Mouse (Mus musculus) midbrain, embryonic 11.5 days (tissue): ENCODE results near the gene Pglyrp2. TPM values are rescaled to one million over a fixed set of nuclear protein-coding genes. Genes with fewer than 3 reads are reported as not detected.

Experiments used
- ATAC-seq: fragments of 200-750 bp; cut with Nextera tagmentation; 2 replicates; pipeline ENCODE4 v1.8.0; 2017; ENCODE audit warnings: moderate TSS enrichment, moderate library complexity; ENCODE audit not compliant: low FRiP score
- DNase-seq: peaks from one replicate; pipeline ENCODE4 v3.0.0; 2015; ENCODE audit warnings: low spot score; ENCODE audit errors: missing footprints
- H3K27ac ChIP-seq: fragments of 300-500 bp; sonication (generic); 2 replicates; pipeline ENCODE4 v1.5.1; 2014; ENCODE audit warnings: low read depth, low read length
- H3K27me3 ChIP-seq: fragments of 300-500 bp; sonication (generic); 2 replicates; pipeline ENCODE4 v1.6.1; 2014; ENCODE audit warnings: mild to moderate bottlenecking, low read length, moderate library complexity, mixed read lengths; ENCODE audit not compliant: control insufficient read depth, insufficient read depth
- H3K36me3 ChIP-seq: fragments of 300-500 bp; sonication (generic); 2 replicates; pipeline ENCODE4 v1.6.1; 2014; ENCODE audit warnings: mild to moderate bottlenecking, low read length, moderate library complexity, mixed read lengths; ENCODE audit not compliant: control insufficient read depth, insufficient read depth
- H3K4me1 ChIP-seq: fragments of 300-500 bp; sonication (generic); 2 replicates; pipeline ENCODE4 v1.6.1; 2014; ENCODE audit warnings: low read length; ENCODE audit not compliant: control insufficient read depth, insufficient read depth
- H3K4me2 ChIP-seq: fragments of 300-500 bp; sonication (generic); 2 replicates; pipeline ENCODE4 v1.6.1; 2014; ENCODE audit warnings: mild to moderate bottlenecking, moderate library complexity
- H3K4me3 ChIP-seq: fragments of 300-500 bp; sonication (generic); 2 replicates; pipeline ENCODE4 v1.5.1; 2014; ENCODE audit warnings: low read depth, low read length
- H3K9ac ChIP-seq: fragments of 300-500 bp; sonication (generic); 2 replicates; pipeline ENCODE4 v1.6.1; 2014; ENCODE audit warnings: low read length
- H3K9me3 ChIP-seq: fragments of 300-500 bp; sonication (generic); 2 replicates; pipeline ENCODE4 v1.6.1; 2016; ENCODE audit warnings: low read length; ENCODE audit not compliant: control insufficient read depth
- WGBS: fragments of 180-500 bp; shearing (Covaris S2); extraction: QIAGEN DNeasy Blood & Tissue Kit; methylation state at CpG from one replicate; pipeline ENCODE4 v1.1.7; 2014; 5-methylcytosine and 5-hydroxymethylcytosine counted together
- polyA plus RNA-seq: library from polyadenylated mRNA; unstranded; fragments of >200 nt; fragmentation: Nextera tagmentation; extraction: Ambion mirVana; gene quantifications from 2 replicates; pipeline ENCODE4 v1.2.1, GENCODE M21; 2014

Pglyrp2 gene
- polyA plus RNA-seq, 1 experiment from 2014 or later: not detected

DNA sequence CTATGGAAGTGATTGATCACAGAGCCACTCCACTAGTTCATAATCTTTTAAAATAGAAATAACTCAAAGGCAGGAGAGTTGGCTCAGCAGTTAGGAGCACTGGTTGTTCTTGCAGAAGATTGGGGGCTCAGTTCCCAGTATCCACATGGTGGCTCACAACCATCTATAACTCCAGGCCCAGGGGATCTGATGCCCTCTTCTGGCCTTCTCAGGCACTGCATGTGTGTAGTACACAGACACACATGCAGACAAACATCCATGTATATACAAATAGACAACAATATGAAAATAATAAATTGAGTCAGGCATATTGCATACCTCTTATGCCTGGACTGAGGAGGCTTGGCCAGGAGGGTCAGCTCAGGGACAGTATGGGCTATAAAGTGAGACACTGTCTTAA lies 23.2 kb upstream of the Pglyrp2 start:
- no peak overlapping the region for H3K9ac ChIP-seq
- no peak for ATAC-seq
- H3K4me1 ChIP-seq: 0 out of 2 replicates have a peak, but pooled peaks cover under 1% of the 10 kb centered on the region
- DNase-seq: no peak
- no peaks in the 10 kb centered on the region for H3K27me3 ChIP-seq
- no peak overlapping the region for H3K4me3 ChIP-seq
- no peaks in the 10 kb centered on the region for H3K36me3 ChIP-seq
- no peaks in the 10 kb centered on the region; the same call in 1 of the 2 replicates for H3K9me3 ChIP-seq
- no peak overlapping the region for H3K27ac ChIP-seq
- H3K4me2 ChIP-seq: no peak overlapping the region

DNA sequence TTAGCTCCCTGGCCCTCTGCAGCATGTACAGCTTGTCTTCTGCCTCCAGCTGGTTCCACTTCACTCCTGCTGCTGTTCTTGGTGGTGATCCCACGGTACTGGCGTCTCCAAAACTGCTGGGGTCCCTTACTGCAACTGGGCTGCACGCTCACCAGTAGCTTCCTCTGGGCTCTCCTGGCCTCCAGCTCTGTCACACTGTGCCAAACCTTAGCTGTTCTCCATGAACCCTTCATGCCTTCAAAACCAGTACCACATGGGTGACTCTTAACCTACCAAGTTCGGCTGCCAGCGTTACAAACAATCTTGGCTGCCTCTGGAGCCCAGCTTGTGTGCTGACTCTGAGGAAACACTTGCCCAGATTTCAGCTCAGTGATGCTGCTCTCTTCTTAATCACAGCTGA lies 21.0 kb upstream of the Pglyrp2 start:
- WGBS: 82% methylated on average over 5 of the region's 5 CpGs
- H3K4me2 ChIP-seq: no peak overlapping the region

DNA sequence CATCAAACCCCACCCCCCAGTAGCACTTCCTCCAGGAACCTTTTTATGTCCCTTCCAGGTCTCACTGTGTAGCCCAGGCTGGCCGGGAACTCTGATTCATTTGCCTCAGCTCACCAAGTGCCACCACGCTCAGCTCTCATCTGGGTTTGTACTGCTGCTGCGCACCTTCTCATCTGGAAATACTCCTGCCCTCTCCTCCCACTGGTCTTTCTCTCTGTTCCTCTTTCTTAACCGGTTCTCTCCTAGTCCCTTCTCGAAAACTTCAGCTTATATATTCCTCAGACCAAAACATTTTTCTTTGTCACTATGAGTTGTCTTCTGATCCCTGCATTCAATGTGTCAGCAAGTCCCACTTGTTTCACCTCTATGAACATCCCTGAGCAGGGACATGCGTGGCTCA lies 19.3 kb upstream of the Pglyrp2 start:
- no peak overlapping the region for H3K4me2 ChIP-seq
- no peaks in the 10 kb centered on the region; the same call in 1 of the 2 replicates for H3K9me3 ChIP-seq
- H3K4me3 ChIP-seq: no peak overlapping the region
- no peak for DNase-seq
- H3K27me3 ChIP-seq: no peaks in the 10 kb centered on the region
- H3K9ac ChIP-seq: no peak overlapping the region
- no peaks in the 10 kb centered on the region for H3K4me1 ChIP-seq
- H3K27ac ChIP-seq: no peak overlapping the region
- ATAC-seq: no peak
- WGBS: 77% methylated on average over 6 of the region's 6 CpGs
- no peaks in the 10 kb centered on the region for H3K36me3 ChIP-seq

More for the DNA sequence above, 21.0 kb upstream of the Pglyrp2 start:
- H3K9me3 ChIP-seq: no peaks in the 10 kb centered on the region; the same call in 1 of the 2 replicates
- no peak overlapping the region for H3K9ac ChIP-seq
- no peaks in the 10 kb centered on the region for H3K27me3 ChIP-seq
- H3K27ac ChIP-seq: no peak overlapping the region
- DNase-seq: no peak
- H3K36me3 ChIP-seq: no peaks in the 10 kb centered on the region
- no peak overlapping the region for H3K4me3 ChIP-seq
- ATAC-seq: no peak
- no peaks in the 10 kb centered on the region for H3K4me1 ChIP-seq

DNA sequence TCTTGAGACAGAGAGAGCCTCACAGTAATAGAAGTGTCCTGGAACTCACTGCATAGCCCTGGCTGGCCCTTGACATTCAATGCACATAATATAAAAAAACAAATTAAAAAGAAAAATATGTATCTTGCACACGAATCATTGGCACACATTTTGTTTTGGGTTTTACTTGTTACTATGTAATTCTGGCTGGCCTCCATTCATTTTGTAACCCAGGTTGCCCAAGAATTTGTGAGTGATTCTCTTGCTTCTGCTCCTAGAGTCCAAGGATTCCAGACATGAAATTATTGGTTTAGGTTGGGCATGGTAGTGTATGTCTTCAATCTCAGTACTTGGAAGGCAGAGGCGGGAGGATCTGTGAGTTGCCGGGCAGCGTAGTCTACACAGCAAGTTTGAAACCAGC lies 13.1 kb upstream of the Pglyrp2 start:
- Histone ChIP-seq H3K4me3 (no peak overlapping the region), H3K36me3 (no peaks in the 10 kb centered on the region), H3K9ac (no peak overlapping the region), H3K27ac (no peak overlapping the region), H3K4me2 (no peak overlapping the region), H3K27me3 (no peaks in the 10 kb centered on the region), H3K9me3 (no peaks in the 10 kb centered on the region), H3K4me1 (no peaks in the 10 kb centered on the region)
- ATAC-seq (no peak), DNase-seq (no peak)
- WGBS: 94% methylated on average over 4 of the region's 4 CpGs

DNA sequence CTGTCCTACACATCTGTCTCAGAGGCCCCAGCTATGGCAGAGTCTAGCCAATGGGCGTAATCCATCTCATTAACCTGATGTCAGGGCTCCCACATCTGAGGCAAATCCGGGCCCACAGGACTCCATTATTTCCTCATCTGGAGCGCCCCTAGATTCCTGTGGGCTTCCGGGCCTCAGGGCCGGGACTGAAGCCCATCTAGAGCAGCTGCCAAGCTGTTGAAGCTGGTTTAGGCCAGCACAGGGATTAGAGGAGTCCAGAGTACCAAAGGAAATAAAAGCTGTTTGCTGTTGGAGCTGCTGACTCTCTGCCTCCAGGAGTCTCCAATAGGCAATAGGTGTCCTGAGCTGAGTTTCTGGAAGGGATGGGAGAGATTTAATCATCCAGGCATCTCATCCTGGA lies 11.2 kb upstream of the Pglyrp2 start:
- Histone ChIP-seq H3K9me3 (no peaks in the 10 kb centered on the region), H3K4me3 (no peak overlapping the region), H3K27ac (no peak overlapping the region), H3K4me2 (no peak overlapping the region), H3K9ac (no peak overlapping the region), H3K36me3 (no peaks in the 10 kb centered on the region), H3K27me3 (no peaks in the 10 kb centered on the region), H3K4me1 (no peaks in the 10 kb centered on the region)
- ATAC-seq (no peak), DNase-seq (no peak)
- 74% methylated on average over 5 of the region's 5 CpGs for WGBS

DNA sequence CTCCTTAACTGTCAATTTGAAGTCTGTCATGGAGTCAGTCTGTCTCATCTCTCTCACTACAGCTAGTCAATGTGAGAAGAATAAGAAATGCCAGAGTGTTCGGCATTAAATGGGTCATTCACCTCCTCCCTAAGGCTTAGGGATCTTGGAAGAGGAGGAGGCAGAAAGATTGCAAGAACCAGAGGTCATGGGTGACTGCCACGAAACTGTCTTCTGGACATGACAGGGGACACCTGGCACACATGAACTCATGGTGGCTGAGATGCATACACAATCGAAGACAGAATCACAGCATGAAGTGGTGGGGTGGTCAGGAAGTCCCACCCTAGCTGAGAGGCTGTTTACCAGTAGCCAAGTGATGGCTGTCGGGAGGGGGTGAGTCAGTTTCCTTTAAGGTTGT lies 10.4 kb upstream of the Pglyrp2 start:
- Histone ChIP-seq H3K9ac (no peak overlapping the region), H3K4me1 (no peaks in the 10 kb centered on the region), H3K27me3 (no peaks in the 10 kb centered on the region), H3K27ac (no peak overlapping the region), H3K36me3 (no peaks in the 10 kb centered on the region), H3K4me2 (no peak overlapping the region), H3K9me3 (no peaks in the 10 kb centered on the region), H3K4me3 (no peak overlapping the region)
- 79% methylated on average over 4 of the region's 4 CpGs for WGBS
- DNase-seq (no peak), ATAC-seq (no peak)

DNA sequence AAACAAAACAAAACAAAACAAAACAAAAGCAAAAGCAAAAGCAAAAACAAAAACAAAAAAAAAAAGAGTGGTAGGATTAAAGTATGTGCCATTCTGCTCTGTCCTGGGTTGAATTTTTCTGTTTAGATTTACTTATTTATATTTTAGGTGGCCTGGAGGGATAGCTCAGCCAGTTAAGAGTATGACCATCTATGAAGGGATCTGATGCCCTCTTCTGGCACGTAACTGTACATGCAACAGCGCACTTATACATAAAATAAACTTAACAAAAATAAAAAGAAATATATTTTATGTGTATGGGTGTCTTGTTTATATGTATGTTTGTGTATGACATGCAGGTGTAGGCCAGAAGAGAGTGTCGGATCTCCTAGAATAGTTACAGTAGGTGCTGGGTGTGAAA lies 8.0 kb upstream of the Pglyrp2 start:
- H3K36me3 ChIP-seq: no peaks in the 10 kb centered on the region
- DNase-seq (no peak), ATAC-seq (no peak)
- H3K27me3 ChIP-seq: no peaks in the 10 kb centered on the region
- H3K4me1 ChIP-seq: no peaks in the 10 kb centered on the region
- H3K9ac ChIP-seq: no peak overlapping the region
- WGBS: 67% methylated on average over 3 of the region's 3 CpGs
- H3K27ac ChIP-seq: no peak overlapping the region
- no peaks in the 10 kb centered on the region for H3K9me3 ChIP-seq
- no peak overlapping the region for H3K4me3 ChIP-seq
- H3K4me2 ChIP-seq: no peak overlapping the region

DNA sequence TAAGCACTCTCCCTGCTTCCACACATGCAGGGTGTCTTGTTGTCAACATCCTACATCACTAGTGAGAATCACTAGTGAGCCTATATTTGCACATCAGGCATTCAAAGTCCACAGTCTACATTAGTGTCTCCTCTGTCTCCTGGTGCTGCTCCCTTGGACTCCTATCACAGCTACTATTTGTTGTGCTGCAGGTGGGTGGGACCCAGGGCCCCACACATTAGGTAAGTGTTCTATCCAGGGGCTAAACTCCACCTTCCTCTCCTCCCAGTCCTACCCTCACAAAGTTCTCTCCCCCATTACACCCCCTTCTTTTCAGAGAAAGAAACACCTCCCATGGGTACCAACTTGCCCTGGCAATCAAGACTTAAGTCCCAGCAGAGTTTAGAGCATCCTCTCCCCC lies 2.6 kb upstream of the Pglyrp2 start:
- Histone ChIP-seq H3K9ac (no peak overlapping the region), H3K27me3 (no peaks in the 10 kb centered on the region), H3K9me3 (no peaks in the 10 kb centered on the region), H3K4me1 (no peaks in the 10 kb centered on the region), H3K4me2 (no peak overlapping the region), H3K4me3 (no peak overlapping the region), H3K36me3 (no peaks in the 10 kb centered on the region), H3K27ac (no peak overlapping the region)
- no peak for ATAC-seq
- DNase-seq: no peak

DNA sequence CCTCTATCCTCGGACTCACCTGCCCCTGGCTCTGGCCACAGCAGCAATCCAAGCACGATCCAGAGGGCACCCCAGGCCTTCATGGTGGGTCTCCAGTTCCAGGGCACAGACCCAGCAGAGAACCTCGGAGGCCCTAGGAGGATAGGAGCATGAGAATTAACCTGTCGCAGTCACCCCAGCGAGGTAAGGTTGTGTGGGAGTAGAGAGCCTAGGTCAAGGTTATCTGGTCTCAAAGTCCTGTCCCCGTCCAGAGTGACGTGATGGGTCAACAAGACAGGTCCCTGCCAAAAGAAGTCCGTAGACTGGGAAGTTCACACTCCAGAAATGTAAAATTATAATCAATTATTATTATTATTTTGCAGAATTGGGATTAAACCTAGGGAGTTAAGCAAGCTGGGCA lies 3.2 kb downstream of the Pglyrp2 start:
- 84% methylated on average over 8 of the region's 8 CpGs for WGBS
- H3K36me3 ChIP-seq: no peaks in the 10 kb centered on the region
- H3K4me1 ChIP-seq: no peaks in the 10 kb centered on the region
- DNase-seq (no peak), ATAC-seq (no peak)
- no peak overlapping the region for H3K9ac ChIP-seq
- H3K4me2 ChIP-seq: no peak overlapping the region
- H3K9me3 ChIP-seq: no peaks in the 10 kb centered on the region
- H3K4me3 ChIP-seq: no peak overlapping the region
- no peak overlapping the region for H3K27ac ChIP-seq
- H3K27me3 ChIP-seq: peaks cover 1% of the 10 kb centered on the region; the same call in 1 of the 2 replicates

DNA sequence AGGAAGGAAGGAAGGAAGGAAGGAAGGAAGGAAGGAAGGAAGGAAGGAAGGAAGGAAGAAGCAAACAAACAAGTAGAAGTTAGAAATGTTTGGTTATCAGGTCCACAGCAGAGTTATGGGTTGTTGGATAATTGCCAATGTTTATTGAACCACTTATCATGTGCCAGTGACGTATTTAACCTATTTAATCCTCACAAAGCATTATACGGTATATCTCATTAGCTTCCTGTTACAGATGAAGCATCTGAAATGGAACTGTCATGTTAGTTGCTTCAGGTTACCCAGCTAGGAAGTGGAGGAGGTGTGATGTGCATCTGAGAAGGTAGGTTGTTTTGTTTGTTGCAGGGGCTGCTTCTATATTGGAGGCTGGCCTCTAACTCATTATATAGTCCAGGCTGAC lies 4.0 kb downstream of the Pglyrp2 start:
- H3K27ac ChIP-seq: no peak overlapping the region
- H3K9ac ChIP-seq: no peak overlapping the region
- no peak overlapping the region for H3K4me2 ChIP-seq
- no peak for ATAC-seq
- H3K4me1 ChIP-seq: no peaks in the 10 kb centered on the region
- no peak overlapping the region for H3K4me3 ChIP-seq
- peaks cover 3% of the 10 kb centered on the region; the same call in 1 of the 2 replicates for H3K27me3 ChIP-seq
- H3K36me3 ChIP-seq: no peaks in the 10 kb centered on the region
- DNase-seq: no peak
- WGBS: 73% methylated on average over 2 of the region's 2 CpGs
- H3K9me3 ChIP-seq: no peaks in the 10 kb centered on the region
